Mouse (Mus musculus): ENCODE measurements around the gene Hs1bp3. TPM values are rescaled to one million over a fixed set of nuclear protein-coding genes. Genes with fewer than 3 reads are reported as not detected.

Gene Hs1bp3
- polyA plus RNA-seq, 1 experiment from 2014 or later = 19.0 TPM

- Histone ChIP-seq H3K36me3 (no peaks in the 10 kb centered on the region), H3K9ac (no peak overlapping the region)
- WGBS = 91% methylated on average over 5 of the region's 5 CpGs
Observed at GRCm38 (mm10) chr12:8393226-8393625, 80.0 kb downstream of the Hs1bp3 start.

More at GRCm38 (mm10) chr12:8393226-8393625, 80.0 kb downstream of the Hs1bp3 start:
- Histone ChIP-seq H3K4me3 (no peak overlapping the region), H3K9me3 (no peaks in the 10 kb centered on the region), H3K27me3 (no peaks in the 10 kb centered on the region), H3K4me1 (peaks cover 6% of the 10 kb centered on the region; the same call in 1 of the 2 replicates), H3K27ac (no peak overlapping the region), H3K4me2 (no peak overlapping the region)
- ATAC-seq (ENCODE audit: insufficient number of reproducible peaks, insufficient read depth, low FRiP score, low TSS enrichment, low read depth) = no peak

Other genes with a start within 250 kb of the Hs1bp3 start
- gene Ldah, start 105.3 kb upstream of the Hs1bp3 start, polyA plus RNA-seq (2015; fragmentation: Nextera tagmentation; extraction: Ambion mirVana) = 65.0 TPM in 2 replicates
- 1.6 and 2.1 TPM in 2 replicates for gene Gdf7, start 11.5 kb upstream of the Hs1bp3 start, polyA plus RNA-seq (2015; fragmentation: Nextera tagmentation; extraction: Ambion mirVana)
- 44.9 and 45.9 TPM in 2 replicates for gene Rhob, start 186.6 kb downstream of the Hs1bp3 start, polyA plus RNA-seq (2015; fragmentation: Nextera tagmentation; extraction: Ambion mirVana)

Data from embryonic facial prominence, embryonic 13.5 days (tissue).